Mouse (Mus musculus) liver, adult 2 months (tissue): ENCODE data around the gene Folr1.

Experiments used
- CTCF ChIP-seq: fragments of 200-500 bp; IDR thresholded peaks from 2 replicates; pipeline ENCODE4 v1.5.1; 2011; ENCODE audit warnings: low read depth, low read length, control low read depth
- POLR2A ChIP-seq: fragments of 200-500 bp; IDR thresholded peaks from 2 replicates; pipeline ENCODE4 v1.6.1; 2011; ENCODE audit warnings: low read length, control low read depth; ENCODE audit not compliant: insufficient read depth; ENCODE audit errors: extremely low read depth

GRCm38 (mm10) chr7:101830373-101830772 lies 40.2 kb downstream of the Folr1 start:
- TF ChIP-seq POLR2A (no peak), CTCF (no peak)
